In the genomic region with DNA sequence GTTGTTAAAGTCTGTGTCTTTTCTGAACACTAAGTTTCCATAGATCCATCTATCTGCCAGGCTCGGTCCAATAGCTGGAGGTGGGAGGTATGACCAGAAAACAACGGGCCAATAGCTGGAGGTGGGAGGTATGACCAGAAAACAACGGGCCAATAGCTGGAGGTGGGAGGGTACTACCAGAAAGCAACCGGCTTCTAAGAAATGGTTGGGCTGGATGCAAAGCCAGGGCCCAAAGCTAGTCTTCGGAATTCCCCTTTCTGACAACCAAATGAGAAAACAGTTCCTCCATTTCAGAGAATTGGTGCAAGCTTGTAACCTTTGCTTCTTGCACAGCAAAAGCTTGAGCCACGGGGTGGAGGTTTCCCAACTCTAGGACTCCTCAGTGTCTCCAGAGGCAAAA, we compare ENCODE assay signal across 21 mouse cellular contexts.
DNase-seq lines count a peak whose midpoint lies in the region; ATAC-seq and TF ChIP-seq lines count a peak whose summit lies in the region.
"Had no signal": no experiment of that assay in that cellular context is flagged by ENCODE, and none has a peak within 500 bp of the region (broad histone marks: within the 10 kb centered on the region; RNA-seq: fewer than 3 reads in every experiment).

No protein-coding gene starts in this region.

- H3K4me2 ChIP-seq in hindbrain, embryonic 12.5 days (replicated peaks), result no peak overlapping the region
- H3K4me2 ChIP-seq in midbrain, embryonic 13.5 days (replicated peaks), result no peak overlapping the region
- H3K4me2 ChIP-seq: embryonic facial prominence, embryonic 12.5 days; forebrain, embryonic 13.5 days; heart, embryonic 11.5 days; heart, embryonic 15.5 days; hindbrain, embryonic 15.5 days; intestine, embryonic 15.5 days had no signal

- H3K9ac ChIP-seq in hindbrain, embryonic 12.5 days, result no peak overlapping the region
- no peak overlapping the region for H3K9ac ChIP-seq in midbrain, embryonic 13.5 days (replicated peaks)
- H3K9ac ChIP-seq: embryonic facial prominence, embryonic 12.5 days; forebrain, embryonic 13.5 days; heart, embryonic 15.5 days; hindbrain, embryonic 15.5 days; intestine, embryonic 15.5 days had no signal

- no peaks in the 10 kb centered on the region for H3K9me3 ChIP-seq in hindbrain, embryonic 12.5 days (replicated peaks)
- H3K9me3 ChIP-seq in midbrain, embryonic 13.5 days, result no peaks in the 10 kb centered on the region
- H3K9me3 ChIP-seq: heart, embryonic 15.5 days; hindbrain, embryonic 15.5 days; intestine, embryonic 15.5 days had no signal

- no peak for TF ChIP-seq POLR2A in embryonic fibroblast, embryonic 13.5 days (IDR thresholded peaks at IDR 0.05; ENCODE audit: low read depth, low read length)

- H3K4me3 ChIP-seq in embryonic fibroblast, embryonic 13.5 days (ENCODE audit: insufficient read depth, low read length), result no peak overlapping the region
- H3K4me3 ChIP-seq in hindbrain, embryonic 12.5 days, result no peak overlapping the region
- H3K4me3 ChIP-seq in midbrain, embryonic 13.5 days (replicated peaks), result no peak overlapping the region
- H3K4me3 ChIP-seq: embryonic facial prominence, embryonic 12.5 days; forebrain, embryonic 13.5 days; heart, adult 2 months; heart, embryonic 15.5 days; hindbrain, embryonic 15.5 days; intestine, embryonic 15.5 days had no signal

- ATAC-seq in hindbrain, embryonic 12.5 days (ENCODE audit: low FRiP score), result no peak
- ATAC-seq in midbrain, embryonic 13.5 days, result no peak
- ATAC-seq: forebrain, embryonic 13.5 days; intestine, embryonic 15.5 days had no signal

- peak; percentile 80 for DNase-seq in 3T3-L1 (ENCODE audit: low read depth, low spot score)
- peak; percentile 60 for DNase-seq in CD4-positive, CD25-positive, alpha-beta regulatory T cell, adult 2 months (ENCODE audit: low read depth, low spot score)
- DNase-seq in R1 (ENCODE audit: low read depth, low spot score), result peak; percentile 58
- no peak for DNase-seq in frontal cortex, postnatal 10 days (ENCODE audit: low spot score in 2 of 2)
- DNase-seq: adrenal gland, adult 8-10 months; B cell, adult 2 months; cerebellum, adult 8-10 months; cerebellum, postnatal 14 days; gastrocnemius, postnatal 14 days; heart, adult 2 months; heart, postnatal 14 days; kidney, adult 18-20 months had no signal

- WGBS in hindbrain, embryonic 12.5 days, result 86% methylated on average over 6 of the region's 6 CpGs
- 90% methylated on average over 6 of the region's 6 CpGs for WGBS in midbrain, embryonic 13.5 days

- no peaks in the 10 kb centered on the region for H3K4me1 ChIP-seq in embryonic fibroblast, embryonic 13.5 days (ENCODE audit: control insufficient read depth, insufficient read depth, low read length)
- H3K4me1 ChIP-seq in hindbrain, embryonic 12.5 days, result peaks cover 6% of the 10 kb centered on the region; the same call in 1 of the 2 replicates
- peaks cover 9% of the 10 kb centered on the region; the same call in 1 of the 2 replicates for H3K4me1 ChIP-seq in midbrain, embryonic 13.5 days (replicated peaks)
- H3K4me1 ChIP-seq: forebrain, embryonic 13.5 days had no signal

- peak overlapping the region; percentile 34; the same call in 1 of the 2 replicates for H3K27ac ChIP-seq in embryonic fibroblast, embryonic 13.5 days (ENCODE audit: insufficient read depth, low read length)
- no peak overlapping the region for H3K27ac ChIP-seq in hindbrain, embryonic 12.5 days
- no peak overlapping the region for H3K27ac ChIP-seq in midbrain, embryonic 13.5 days
- H3K27ac ChIP-seq: embryonic facial prominence, embryonic 12.5 days; forebrain, embryonic 13.5 days; heart, adult 2 months; heart, embryonic 15.5 days; hindbrain, embryonic 15.5 days; intestine, embryonic 15.5 days had no signal

- no peaks in the 10 kb centered on the region for H3K36me3 ChIP-seq in hindbrain, embryonic 12.5 days
- H3K36me3 ChIP-seq in midbrain, embryonic 13.5 days, result no peaks in the 10 kb centered on the region
- H3K36me3 ChIP-seq: embryonic facial prominence, embryonic 12.5 days; heart, embryonic 15.5 days; hindbrain, embryonic 15.5 days; intestine, embryonic 15.5 days had no signal

- TF ChIP-seq CTCF in embryonic fibroblast, embryonic 13.5 days (IDR thresholded peaks at IDR 0.05; ENCODE audit: borderline replicate concordance, insufficient read depth, low read length), result no peak

- H3K27me3 ChIP-seq in hindbrain, embryonic 12.5 days, result peaks cover 12% of the 10 kb centered on the region; the same call in 1 of the 2 replicates
- H3K27me3 ChIP-seq in midbrain, embryonic 13.5 days, result peaks cover 9% of the 10 kb centered on the region; the same call in 1 of the 2 replicates
- H3K27me3 ChIP-seq: embryonic facial prominence, embryonic 12.5 days; hindbrain, embryonic 15.5 days; intestine, embryonic 15.5 days had no signal

Comparison
In these comparisons a context has a peak if more than half of its experiments do, and no peak if none do; other contexts are left out.
1. DNase-seq: peak in 3T3-L1 (single experiment), CD4-positive, CD25-positive, alpha-beta regulatory T cell, adult 2 months (single experiment) and R1 (single experiment); none in frontal cortex, postnatal 10 days (0 of 2).